Mouse (Mus musculus): ENCODE measurements at regions not wholly inside any gene's neighbourhood (a gene's known extent, or its start where the extent isn't known, plus 50 kb on each side); places are given as distances from the start of the nearest gene placed in this dataset.

- Histone ChIP-seq H3K9me3 (ENCODE audit: control insufficient read depth, low read length) (no peaks in the 10 kb centered on the region), H3K9ac (replicated peaks; ENCODE audit: low read depth, low read length) (no peak overlapping the region), H3K4me3 (ENCODE audit: low read depth, low read length) (no peak overlapping the region), H3K27ac (ENCODE audit: low read depth, low read length) (no peak overlapping the region), H3K4me2 (ENCODE audit: low read depth, low read length) (no peak overlapping the region), H3K27me3 (ENCODE audit: control insufficient read depth, insufficient read depth, low read length) (no peaks in the 10 kb centered on the region), H3K36me3 (ENCODE audit: control insufficient read depth, insufficient read depth, low read length) (peaks cover 19% of the 10 kb centered on the region; the same call in 1 of the 2 replicates), H3K4me1 (ENCODE audit: control insufficient read depth, insufficient read depth, low read length) (no peaks in the 10 kb centered on the region)
- ATAC-seq (ENCODE audit: low read depth), result no peak
- WGBS, result 97% methylated on average over 3 of the region's 3 CpGs
Measured at GRCm38 (mm10) chr12:109713041-109713440, 112.9 kb upstream of the Rtl1 start.

- WGBS, result 93% methylated on average over 5 of the region's 5 CpGs
- Histone ChIP-seq H3K9me3 (ENCODE audit: control insufficient read depth, low read length) (no peaks in the 10 kb centered on the region), H3K9ac (replicated peaks; ENCODE audit: low read depth, low read length) (no peak overlapping the region), H3K36me3 (ENCODE audit: control insufficient read depth, insufficient read depth, low read length) (peaks cover 25% of the 10 kb centered on the region; the same call in 1 of the 2 replicates), H3K4me1 (ENCODE audit: control insufficient read depth, insufficient read depth, low read length) (no peaks in the 10 kb centered on the region), H3K27me3 (ENCODE audit: control insufficient read depth, insufficient read depth, low read length) (no peaks in the 10 kb centered on the region), H3K4me3 (ENCODE audit: low read depth, low read length) (no peak overlapping the region), H3K27ac (ENCODE audit: low read depth, low read length) (no peak overlapping the region), H3K4me2 (ENCODE audit: low read depth, low read length) (no peak overlapping the region)
- no peak for ATAC-seq (ENCODE audit: low read depth)
Measured at GRCm38 (mm10) chr12:109714061-109714460, 113.9 kb upstream of the Rtl1 start.

GRCm38 (mm10) chr12:109716991-109717390 lies 116.9 kb upstream of the Rtl1 start:
- H3K36me3 ChIP-seq (ENCODE audit: control insufficient read depth, insufficient read depth, low read length), result peaks cover 35% of the 10 kb centered on the region; the same call in 1 of the 2 replicates
- no peak overlapping the region for H3K4me2 ChIP-seq (ENCODE audit: low read depth, low read length)
- WGBS, result 96% methylated on average over 20 of the region's 20 CpGs
- no peaks in the 10 kb centered on the region for H3K4me1 ChIP-seq (ENCODE audit: control insufficient read depth, insufficient read depth, low read length)
- no peak overlapping the region for H3K27ac ChIP-seq (ENCODE audit: low read depth, low read length)
- H3K9me3 ChIP-seq (ENCODE audit: control insufficient read depth, low read length), result no peaks in the 10 kb centered on the region
- H3K9ac ChIP-seq (replicated peaks; ENCODE audit: low read depth, low read length), result no peak overlapping the region
- no peaks in the 10 kb centered on the region for H3K27me3 ChIP-seq (ENCODE audit: control insufficient read depth, insufficient read depth, low read length)
- no peak for ATAC-seq (ENCODE audit: low read depth)
- H3K4me3 ChIP-seq (ENCODE audit: low read depth, low read length), result no peak overlapping the region

- H3K4me3 ChIP-seq (ENCODE audit: low read depth, low read length), result no peak overlapping the region
- H3K27ac ChIP-seq (ENCODE audit: low read depth, low read length), result no peak overlapping the region
- peaks cover 43% of the 10 kb centered on the region; the same call in 1 of the 2 replicates for H3K36me3 ChIP-seq (ENCODE audit: control insufficient read depth, insufficient read depth, low read length)
- no peaks in the 10 kb centered on the region for H3K4me1 ChIP-seq (ENCODE audit: control insufficient read depth, insufficient read depth, low read length)
- H3K9ac ChIP-seq (replicated peaks; ENCODE audit: low read depth, low read length), result no peak overlapping the region
- ATAC-seq (ENCODE audit: low read depth), result no peak
- H3K4me2 ChIP-seq (ENCODE audit: low read depth, low read length), result no peak overlapping the region
- no peaks in the 10 kb centered on the region for H3K27me3 ChIP-seq (ENCODE audit: control insufficient read depth, insufficient read depth, low read length)
- 88% methylated on average over 9 of the region's 9 CpGs for WGBS
- no peaks in the 10 kb centered on the region for H3K9me3 ChIP-seq (ENCODE audit: control insufficient read depth, low read length)
Measured at GRCm38 (mm10) chr12:109718036-109718435, 117.9 kb upstream of the Rtl1 start.

- Histone ChIP-seq H3K27ac (ENCODE audit: low read depth, low read length) (no peak overlapping the region), H3K27me3 (ENCODE audit: control insufficient read depth, insufficient read depth, low read length) (no peaks in the 10 kb centered on the region), H3K36me3 (ENCODE audit: control insufficient read depth, insufficient read depth, low read length) (peaks cover 58% of the 10 kb centered on the region), H3K9ac (replicated peaks; ENCODE audit: low read depth, low read length) (no peak overlapping the region), H3K4me2 (ENCODE audit: low read depth, low read length) (no peak overlapping the region), H3K9me3 (ENCODE audit: control insufficient read depth, low read length) (no peaks in the 10 kb centered on the region), H3K4me1 (ENCODE audit: control insufficient read depth, insufficient read depth, low read length) (no peaks in the 10 kb centered on the region), H3K4me3 (ENCODE audit: low read depth, low read length) (no peak overlapping the region)
- no peak for ATAC-seq (ENCODE audit: low read depth)
- 97% methylated on average over 10 of the region's 10 CpGs for WGBS
Measured at GRCm38 (mm10) chr12:109738201-109738600, 138.1 kb upstream of the Rtl1 start.

GRCm38 (mm10) chr12:109738911-109739310 lies 138.8 kb upstream of the Rtl1 start:
- H3K36me3 ChIP-seq (ENCODE audit: control insufficient read depth, insufficient read depth, low read length), result peaks cover 57% of the 10 kb centered on the region

GRCm38 (mm10) chr12:109742486-109742885 lies 142.4 kb upstream of the Rtl1 start:
- no peak for ATAC-seq (ENCODE audit: low read depth)
- H3K4me3 ChIP-seq (ENCODE audit: low read depth, low read length), result no peak overlapping the region
- no peaks in the 10 kb centered on the region for H3K9me3 ChIP-seq (ENCODE audit: control insufficient read depth, low read length)
- peaks cover 38% of the 10 kb centered on the region for H3K36me3 ChIP-seq (ENCODE audit: control insufficient read depth, insufficient read depth, low read length)
- no peak overlapping the region for H3K4me2 ChIP-seq (ENCODE audit: low read depth, low read length)
- H3K9ac ChIP-seq (replicated peaks; ENCODE audit: low read depth, low read length), result no peak overlapping the region
- WGBS, result 95% methylated on average over 11 of the region's 11 CpGs
- H3K4me1 ChIP-seq (ENCODE audit: control insufficient read depth, insufficient read depth, low read length), result peaks cover 14% of the 10 kb centered on the region
- H3K27ac ChIP-seq (ENCODE audit: low read depth, low read length), result no peak overlapping the region
- no peaks in the 10 kb centered on the region for H3K27me3 ChIP-seq (ENCODE audit: control insufficient read depth, insufficient read depth, low read length)

More at GRCm38 (mm10) chr12:109738911-109739310, 138.8 kb upstream of the Rtl1 start:
- no peaks in the 10 kb centered on the region for H3K9me3 ChIP-seq (ENCODE audit: control insufficient read depth, low read length)
- ATAC-seq (ENCODE audit: low read depth), result no peak
- no peak overlapping the region for H3K9ac ChIP-seq (replicated peaks; ENCODE audit: low read depth, low read length)
- 94% methylated on average over 6 of the region's 6 CpGs for WGBS
- no peak overlapping the region for H3K4me2 ChIP-seq (ENCODE audit: low read depth, low read length)
- H3K27ac ChIP-seq (ENCODE audit: low read depth, low read length), result no peak overlapping the region
- H3K4me3 ChIP-seq (ENCODE audit: low read depth, low read length), result no peak overlapping the region
- H3K27me3 ChIP-seq (ENCODE audit: control insufficient read depth, insufficient read depth, low read length), result no peaks in the 10 kb centered on the region
- no peaks in the 10 kb centered on the region for H3K4me1 ChIP-seq (ENCODE audit: control insufficient read depth, insufficient read depth, low read length)

GRCm38 (mm10) chr12:109743036-109743650 lies 143.0 kb upstream of the Rtl1 start:
- no peak overlapping the region for H3K27ac ChIP-seq (ENCODE audit: low read depth, low read length)
- no peaks in the 10 kb centered on the region for H3K27me3 ChIP-seq (ENCODE audit: control insufficient read depth, insufficient read depth, low read length)
- WGBS, result 89% methylated on average over 24 of the region's 24 CpGs
- H3K9me3 ChIP-seq (ENCODE audit: control insufficient read depth, low read length), result no peaks in the 10 kb centered on the region
- no peak overlapping the region for H3K4me2 ChIP-seq (ENCODE audit: low read depth, low read length)
- peaks cover 20% of the 10 kb centered on the region for H3K4me1 ChIP-seq (ENCODE audit: control insufficient read depth, insufficient read depth, low read length)
- H3K36me3 ChIP-seq (ENCODE audit: control insufficient read depth, insufficient read depth, low read length), result peaks cover 34% of the 10 kb centered on the region
- no peak overlapping the region for H3K4me3 ChIP-seq (ENCODE audit: low read depth, low read length)
- no peak overlapping the region for H3K9ac ChIP-seq (replicated peaks; ENCODE audit: low read depth, low read length)
- ATAC-seq (ENCODE audit: low read depth), result no peak

GRCm38 (mm10) chr12:109744186-109744585 lies 144.1 kb upstream of the Rtl1 start:
- no peak for ATAC-seq (ENCODE audit: low read depth)
- Histone ChIP-seq H3K27ac (ENCODE audit: low read depth, low read length) (no peak overlapping the region), H3K4me2 (ENCODE audit: low read depth, low read length) (no peak overlapping the region), H3K9me3 (ENCODE audit: control insufficient read depth, low read length) (no peaks in the 10 kb centered on the region), H3K4me1 (ENCODE audit: control insufficient read depth, insufficient read depth, low read length) (peaks cover 22% of the 10 kb centered on the region), H3K4me3 (ENCODE audit: low read depth, low read length) (no peak overlapping the region), H3K36me3 (ENCODE audit: control insufficient read depth, insufficient read depth, low read length) (peaks cover 27% of the 10 kb centered on the region), H3K9ac (replicated peaks; ENCODE audit: low read depth, low read length) (no peak overlapping the region), H3K27me3 (ENCODE audit: control insufficient read depth, insufficient read depth, low read length) (no peaks in the 10 kb centered on the region)
- WGBS, result 96% methylated on average over 4 of the region's 4 CpGs

All from neural tube, embryonic 14.5 days (tissue).